Mouse (Mus musculus): ENCODE measurements around the gene Osbpl5.
"Not testable (repeated sequence)": the region's sequence is repeated elsewhere in the genome, so short reads cannot be mapped to it uniquely, and the experiment has no call there.

Gene Osbpl5

GRCm38 (mm10) chr7:143649769-143650346, 106.9 kb downstream of the Osbpl5 start:
- not testable (repeated sequence) for DNase-seq (ENCODE audit: extremely low read depth, insufficient read length, low spot score)

GRCm38 (mm10) chr7:143649034-143649768, 107.6 kb downstream of the Osbpl5 start, which contains the start of gene Tnfrsf22:
Gene Tnfrsf22, minus strand, starts transcription at chr7:143649661.
- DNase-seq (ENCODE audit: extremely low read depth, insufficient read length, low spot score): peak; percentile 75

GRCm38 (mm10) chr7:143643949-143644348, 112.8 kb downstream of the Osbpl5 start:
- DNase-seq (ENCODE audit: extremely low read depth, insufficient read length, low spot score): not testable (repeated sequence)
